Mouse (Mus musculus): ENCODE measurements at regions not wholly inside any gene's neighbourhood (a gene's known extent, or its start where the extent isn't known, plus 50 kb on each side); places are given as distances from the start of the nearest gene placed in this dataset.
A peak's percentile ranks its signal among the peaks of the same experiment; 100 is the strongest.

GRCm38 (mm10) chr3:117438473-117439114 is 77.9 kb upstream of the Plppr4 start:
- no peaks in the 10 kb centered on the region for H3K4me1 ChIP-seq (replicated peaks; ENCODE audit: control insufficient read depth, insufficient read depth, low read length)
- WGBS, result 20% methylated on average over 11 of the region's 11 CpGs
- no peak overlapping the region for H3K27ac ChIP-seq (ENCODE audit: control insufficient read depth, insufficient read depth, low read length)
- no peak overlapping the region for H3K4me3 ChIP-seq (ENCODE audit: control insufficient read depth, insufficient read depth, low read length)
- no peak for TF ChIP-seq CTCF (IDR thresholded peaks at IDR 0.05; ENCODE audit: borderline replicate concordance, control insufficient read depth, extremely low read depth, insufficient read depth, low read length, poor library complexity)
- no peak for TF ChIP-seq POLR2A (IDR thresholded peaks at IDR 0.05; ENCODE audit: control insufficient read depth, extremely low read depth, insufficient read depth, low read length, poor library complexity)
- DNase-seq, result peak; percentile 3
- no peaks in the 10 kb centered on the region for H3K27me3 ChIP-seq (ENCODE audit: control insufficient read depth, insufficient read depth, low read length)
- H3K36me3 ChIP-seq (ENCODE audit: control insufficient read depth, insufficient read depth, low read length), result no peaks in the 10 kb centered on the region

- Histone ChIP-seq H3K4me3 (ENCODE audit: control insufficient read depth, insufficient read depth, low read length) (no peak overlapping the region), H3K36me3 (ENCODE audit: control insufficient read depth, insufficient read depth, low read length) (no peaks in the 10 kb centered on the region), H3K27ac (ENCODE audit: control insufficient read depth, insufficient read depth, low read length) (no peak overlapping the region), H3K4me1 (replicated peaks; ENCODE audit: control insufficient read depth, insufficient read depth, low read length) (no peaks in the 10 kb centered on the region), H3K27me3 (ENCODE audit: control insufficient read depth, insufficient read depth, low read length) (no peaks in the 10 kb centered on the region)
- TF ChIP-seq CTCF (IDR thresholded peaks at IDR 0.05; ENCODE audit: borderline replicate concordance, control insufficient read depth, extremely low read depth, insufficient read depth, low read length, poor library complexity) (no peak), POLR2A (IDR thresholded peaks at IDR 0.05; ENCODE audit: control insufficient read depth, extremely low read depth, insufficient read depth, low read length, poor library complexity) (no peak)
- DNase-seq, result no peak
- 73% methylated on average over 1 of the region's 1 CpGs for WGBS
These were observed 63.9 kb upstream of the Plppr4 start for GRCm38 (mm10) chr3:117424526-117424925.

GRCm38 (mm10) chr3:117412896-117413747 is 52.4 kb upstream of the Plppr4 start:
- no peak for TF ChIP-seq CTCF (IDR thresholded peaks at IDR 0.05; ENCODE audit: borderline replicate concordance, control insufficient read depth, extremely low read depth, insufficient read depth, low read length, poor library complexity)
- no peak for TF ChIP-seq POLR2A (IDR thresholded peaks at IDR 0.05; ENCODE audit: control insufficient read depth, extremely low read depth, insufficient read depth, low read length, poor library complexity)
- DNase-seq, result no peak
- 77% methylated on average over 4 of the region's 4 CpGs for WGBS
- Histone ChIP-seq H3K4me3 (ENCODE audit: control insufficient read depth, insufficient read depth, low read length) (no peak overlapping the region), H3K4me1 (replicated peaks; ENCODE audit: control insufficient read depth, insufficient read depth, low read length) (no peaks in the 10 kb centered on the region), H3K27ac (ENCODE audit: control insufficient read depth, insufficient read depth, low read length) (no peak overlapping the region), H3K27me3 (ENCODE audit: control insufficient read depth, insufficient read depth, low read length) (no peaks in the 10 kb centered on the region), H3K36me3 (ENCODE audit: control insufficient read depth, insufficient read depth, low read length) (no peaks in the 10 kb centered on the region)
